Mouse (Mus musculus): Measurements from ENCODE around the gene Myb. TPM values are rescaled to one million over a fixed set of nuclear protein-coding genes. Genes with fewer than 3 reads are reported as not detected.

Gene Myb
- polyA plus RNA-seq, 1 experiment from 2014 or later, result 4.5 TPM

DNA sequence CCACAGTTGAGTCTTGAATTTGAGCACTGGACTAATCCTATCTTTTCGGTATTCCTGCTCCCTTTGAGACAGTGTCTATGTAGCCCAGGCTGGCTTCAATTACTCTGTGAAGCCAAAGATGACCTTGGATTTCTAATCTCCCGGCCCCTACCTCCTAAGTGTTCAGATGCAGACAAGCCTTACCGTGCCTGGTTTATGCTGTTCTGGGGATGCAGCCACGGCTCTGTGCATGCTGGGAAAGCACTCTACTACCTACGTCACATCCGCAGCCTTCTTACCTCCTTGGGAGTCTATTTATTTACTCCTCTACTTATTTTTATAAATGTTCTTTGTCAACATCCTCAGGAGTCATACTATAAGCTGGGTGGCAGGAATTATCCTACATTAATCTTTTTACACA is 7.1 kb upstream of the Myb start:
- Histone ChIP-seq H3K36me3 (no peaks in the 10 kb centered on the region), H3K9ac (no peak overlapping the region), H3K9me3 (no peaks in the 10 kb centered on the region), H3K27me3 (no peaks in the 10 kb centered on the region), H3K27ac (no peak overlapping the region), H3K4me3 (no peak overlapping the region), H3K4me2 (no peak overlapping the region), H3K4me1 (no peaks in the 10 kb centered on the region)
- ATAC-seq (ENCODE audit: insufficient number of reproducible peaks, insufficient read depth, low FRiP score, low TSS enrichment, low read depth), result no peak
- 90% methylated on average over 6 of the region's 6 CpGs for WGBS

DNA sequence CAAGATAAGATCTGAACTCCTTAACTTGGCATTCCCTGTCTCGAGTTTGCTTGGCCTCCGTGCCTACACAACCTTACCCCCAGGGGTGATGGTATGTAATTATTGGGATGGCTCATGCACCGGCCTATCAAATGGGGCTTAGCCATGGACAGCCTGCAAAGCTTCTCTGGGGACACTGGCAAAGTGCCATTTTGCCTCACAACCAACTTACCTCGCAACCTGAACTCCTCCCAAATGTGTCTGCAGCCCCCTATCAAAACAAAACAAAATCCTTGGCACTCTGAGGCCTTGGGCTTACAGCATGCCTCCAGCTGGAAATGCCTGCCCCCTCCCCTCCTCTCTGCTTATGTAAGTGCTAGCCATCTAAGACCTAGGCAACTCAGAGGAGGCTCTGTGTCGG is 6.4 kb upstream of the Myb start:
- no peak for ATAC-seq (ENCODE audit: insufficient number of reproducible peaks, insufficient read depth, low FRiP score, low TSS enrichment, low read depth)
- H3K36me3 ChIP-seq, result no peaks in the 10 kb centered on the region
- no peak overlapping the region for H3K9ac ChIP-seq
- no peak overlapping the region for H3K27ac ChIP-seq
- H3K4me1 ChIP-seq, result no peaks in the 10 kb centered on the region
- WGBS, result 76% methylated on average over 5 of the region's 5 CpGs
- H3K9me3 ChIP-seq, result no peaks in the 10 kb centered on the region
- H3K27me3 ChIP-seq, result peaks cover 4% of the 10 kb centered on the region
- no peak overlapping the region for H3K4me2 ChIP-seq
- no peak overlapping the region for H3K4me3 ChIP-seq

DNA sequence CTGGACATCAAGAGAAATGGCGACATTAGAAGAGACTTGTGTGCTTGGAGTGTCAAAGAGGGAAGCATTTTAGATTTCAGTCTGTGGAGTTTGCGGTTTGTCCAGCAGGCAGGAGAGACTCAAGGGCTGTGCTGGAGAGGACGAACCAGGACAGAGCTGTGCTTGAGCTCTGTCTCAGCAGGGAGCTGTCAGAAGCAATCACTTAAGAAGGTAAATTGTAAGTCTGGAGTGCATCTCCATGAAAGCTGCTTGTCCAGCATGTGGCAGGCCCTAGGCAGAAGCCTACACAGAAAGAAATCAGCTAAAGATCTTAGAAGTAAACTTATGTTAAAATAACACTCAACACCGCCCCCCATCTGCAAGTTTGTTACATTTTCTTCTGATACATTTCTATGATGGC is 4.6 kb upstream of the Myb start:
- Histone ChIP-seq H3K36me3 (no peaks in the 10 kb centered on the region), H3K4me1 (no peaks in the 10 kb centered on the region), H3K27ac (no peak overlapping the region), H3K27me3 (peaks cover 11% of the 10 kb centered on the region), H3K9me3 (no peaks in the 10 kb centered on the region), H3K4me3 (no peak overlapping the region), H3K9ac (no peak overlapping the region), H3K4me2 (no peak overlapping the region)
- WGBS, result 86% methylated on average over 4 of the region's 4 CpGs
- ATAC-seq (ENCODE audit: insufficient number of reproducible peaks, insufficient read depth, low FRiP score, low TSS enrichment, low read depth), result no peak

GRCm38 (mm10) chr10:21162124-21162523 is 1.3 kb upstream of the Myb start:
- H3K27me3 ChIP-seq, result peaks cover 30% of the 10 kb centered on the region
- no peak overlapping the region for H3K4me2 ChIP-seq

GRCm38 (mm10) chr10:21161359-21162094 is 743 bp upstream of the Myb start:
- peaks cover 34% of the 10 kb centered on the region for H3K27me3 ChIP-seq
- peak; percentile 20; the same call in 1 of the 2 replicates for ATAC-seq (ENCODE audit: insufficient number of reproducible peaks, insufficient read depth, low FRiP score, low TSS enrichment, low read depth)

More at GRCm38 (mm10) chr10:21162124-21162523, 1.3 kb upstream of the Myb start:
- Histone ChIP-seq H3K36me3 (no peaks in the 10 kb centered on the region), H3K4me1 (peaks cover 17% of the 10 kb centered on the region), H3K27ac (no peak overlapping the region), H3K9me3 (no peaks in the 10 kb centered on the region), H3K4me3 (no peak overlapping the region), H3K9ac (no peak overlapping the region)
- ATAC-seq (ENCODE audit: insufficient number of reproducible peaks, insufficient read depth, low FRiP score, low TSS enrichment, low read depth), result no peak
- 38% methylated on average over 3 of the region's 3 CpGs for WGBS

GRCm38 (mm10) chr10:21159697-21160394 is 938 bp downstream of the Myb start:
- under 1% methylated on average over 44 of the region's 44 CpGs for whole genome bisulfite sequencing
- no peak for ATAC-seq (ENCODE audit: insufficient number of reproducible peaks, insufficient read depth, low FRiP score, low TSS enrichment, low read depth)
- peaks cover 17% of the 10 kb centered on the region for H3K4me1 ChIP-seq

More at GRCm38 (mm10) chr10:21161359-21162094, 743 bp upstream of the Myb start:
- Histone ChIP-seq H3K27ac (peak overlapping the region; percentile 39; the same call in 1 of the 2 replicates), H3K36me3 (no peaks in the 10 kb centered on the region), H3K9me3 (no peaks in the 10 kb centered on the region), H3K4me2 (peak overlapping the region; percentile 100), H3K4me3 (peak overlapping the region; percentile 71), H3K4me1 (peaks cover 17% of the 10 kb centered on the region), H3K9ac (peak overlapping the region; percentile 85)
- WGBS, result 2% methylated on average over 20 of the region's 20 CpGs

GRCm38 (mm10) chr10:21158918-21159443 is 1.8 kb downstream of the Myb start:
- under 1% methylated on average over 35 of the region's 35 CpGs for WGBS

More at GRCm38 (mm10) chr10:21159697-21160394, 938 bp downstream of the Myb start:
- Histone ChIP-seq H3K4me3 (peak overlapping the region; percentile 71), H3K36me3 (no peaks in the 10 kb centered on the region), H3K27me3 (peaks cover 34% of the 10 kb centered on the region), H3K4me2 (peak overlapping the region; percentile 100), H3K9me3 (no peaks in the 10 kb centered on the region), H3K9ac (peak overlapping the region; percentile 85), H3K27ac (no peak overlapping the region)

DNA sequence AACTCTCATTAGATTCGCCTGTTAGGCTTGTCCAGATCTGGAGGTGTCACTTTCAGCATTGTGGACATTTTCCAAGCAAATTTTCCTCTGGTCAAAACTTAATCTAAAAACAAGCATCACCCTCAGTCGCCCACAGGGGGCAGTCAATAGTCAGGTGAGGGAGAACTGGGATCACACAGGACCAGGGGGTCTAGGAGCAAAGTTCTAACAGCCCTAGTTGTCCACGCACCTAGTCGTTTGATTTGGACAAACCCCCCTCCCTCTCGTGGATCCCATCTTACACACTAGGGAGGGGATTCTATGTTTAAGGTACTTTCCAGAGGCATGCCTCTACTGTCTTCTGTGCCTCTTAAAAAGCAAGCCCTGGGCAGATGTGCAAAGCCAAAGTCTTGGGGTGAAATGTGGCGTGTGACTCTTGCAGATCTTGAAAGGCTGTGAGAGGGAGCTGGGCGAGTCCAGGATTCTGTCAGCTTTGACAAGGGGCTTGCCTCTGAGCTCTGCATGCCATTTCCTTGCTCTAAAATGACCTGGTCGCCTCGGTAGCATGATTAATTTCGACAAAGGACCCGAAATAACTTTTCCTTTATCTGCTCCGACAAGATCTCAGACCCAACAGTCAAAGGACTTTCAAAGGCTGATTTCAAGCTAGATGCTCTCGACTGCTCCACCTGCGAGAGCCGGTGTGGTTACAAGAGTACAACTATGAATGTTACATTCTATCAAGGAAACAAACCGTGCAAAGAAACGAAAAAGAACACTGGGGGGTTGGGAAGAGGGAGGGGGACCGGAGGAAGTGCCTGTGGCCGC is 2.5 kb downstream of the Myb start:
- H3K27me3 ChIP-seq, result peaks cover 34% of the 10 kb centered on the region
- no peak for ATAC-seq (ENCODE audit: insufficient number of reproducible peaks, insufficient read depth, low FRiP score, low TSS enrichment, low read depth)
- no peaks in the 10 kb centered on the region for H3K9me3 ChIP-seq
- no peaks in the 10 kb centered on the region for H3K36me3 ChIP-seq
- H3K4me3 ChIP-seq, result peak overlapping the region; percentile 71
- peak overlapping the region; percentile 100 for H3K4me2 ChIP-seq
- H3K27ac ChIP-seq, result no peak overlapping the region
- H3K4me1 ChIP-seq, result peaks cover 17% of the 10 kb centered on the region
- H3K9ac ChIP-seq, result peak overlapping the region; percentile 85
- WGBS, result 3% methylated on average over 19 of the region's 19 CpGs

More at GRCm38 (mm10) chr10:21158918-21159443, 1.8 kb downstream of the Myb start:
- H3K9ac ChIP-seq, result peak overlapping the region; percentile 85
- no peaks in the 10 kb centered on the region for H3K9me3 ChIP-seq
- H3K27me3 ChIP-seq, result peaks cover 34% of the 10 kb centered on the region
- H3K4me3 ChIP-seq, result peak overlapping the region; percentile 71
- no peaks in the 10 kb centered on the region for H3K36me3 ChIP-seq
- H3K4me1 ChIP-seq, result peaks cover 17% of the 10 kb centered on the region
- peak overlapping the region; percentile 100 for H3K4me2 ChIP-seq
- H3K27ac ChIP-seq, result no peak overlapping the region
- ATAC-seq (ENCODE audit: insufficient number of reproducible peaks, insufficient read depth, low FRiP score, low TSS enrichment, low read depth), result 0 out of 2 replicates have a peak, but pooled peaks have one; percentile 40

DNA sequence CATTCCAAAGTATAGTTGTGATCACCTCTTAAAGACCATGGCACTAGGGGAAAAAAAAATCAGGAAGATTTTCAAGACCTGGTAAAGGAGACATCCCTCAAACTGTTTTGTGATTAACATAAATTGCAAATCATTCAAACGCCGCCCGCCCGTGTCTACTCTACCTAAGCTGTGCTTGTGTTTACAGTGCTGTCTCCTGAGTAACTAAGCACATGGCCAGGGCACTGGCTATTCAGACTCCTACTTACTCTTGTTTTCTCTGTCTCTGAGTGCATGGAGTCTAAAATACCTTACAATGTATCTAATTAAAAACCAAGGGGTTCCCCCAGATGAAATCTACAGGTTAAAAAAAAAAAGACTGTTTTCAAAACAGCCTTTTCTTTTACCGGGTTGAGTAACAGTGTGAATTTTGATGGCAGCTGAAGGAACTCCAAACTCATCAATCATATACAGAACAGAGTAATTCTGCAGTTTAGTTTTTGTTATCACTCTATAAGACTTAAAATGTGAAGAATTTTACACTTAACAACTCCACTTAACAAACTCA is 3.8 kb downstream of the Myb start:
- no peak overlapping the region for H3K27ac ChIP-seq
- ATAC-seq (ENCODE audit: insufficient number of reproducible peaks, insufficient read depth, low FRiP score, low TSS enrichment, low read depth), result no peak
- H3K4me2 ChIP-seq, result no peak overlapping the region
- H3K4me1 ChIP-seq, result peaks cover 17% of the 10 kb centered on the region
- WGBS, result 79% methylated on average over 5 of the region's 5 CpGs
- H3K4me3 ChIP-seq, result no peak overlapping the region
- H3K9ac ChIP-seq, result no peak overlapping the region
- no peaks in the 10 kb centered on the region for H3K9me3 ChIP-seq
- H3K36me3 ChIP-seq, result no peaks in the 10 kb centered on the region
- H3K27me3 ChIP-seq, result peaks cover 28% of the 10 kb centered on the region

DNA sequence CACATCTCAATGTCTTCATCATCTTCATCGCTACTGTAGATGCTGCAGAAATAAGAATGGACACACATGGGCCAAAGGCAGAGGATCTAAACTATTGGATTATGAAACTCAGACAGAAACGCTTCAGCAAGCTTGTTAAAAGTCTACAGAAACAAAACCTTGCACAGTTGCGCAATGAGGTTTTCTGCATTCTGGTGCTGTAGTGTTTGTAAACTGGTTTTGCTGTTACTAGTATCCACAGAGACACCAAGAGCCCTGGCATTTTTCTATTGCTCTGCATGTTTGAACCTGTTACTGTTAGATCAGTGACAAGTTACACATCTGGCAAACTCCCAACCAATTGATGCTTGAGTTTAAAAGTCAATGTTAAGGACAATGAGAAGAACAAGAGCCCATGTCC is 4.4 kb downstream of the Myb start:
- 87% methylated on average over 3 of the region's 3 CpGs for WGBS
- no peaks in the 10 kb centered on the region for H3K9me3 ChIP-seq
- H3K4me1 ChIP-seq, result peaks cover 17% of the 10 kb centered on the region
- H3K9ac ChIP-seq, result no peak overlapping the region
- no peak overlapping the region for H3K4me3 ChIP-seq
- no peaks in the 10 kb centered on the region for H3K36me3 ChIP-seq
- no peak for ATAC-seq (ENCODE audit: insufficient number of reproducible peaks, insufficient read depth, low FRiP score, low TSS enrichment, low read depth)
- no peak overlapping the region for H3K27ac ChIP-seq
- peaks cover 23% of the 10 kb centered on the region for H3K27me3 ChIP-seq
- H3K4me2 ChIP-seq, result no peak overlapping the region

DNA sequence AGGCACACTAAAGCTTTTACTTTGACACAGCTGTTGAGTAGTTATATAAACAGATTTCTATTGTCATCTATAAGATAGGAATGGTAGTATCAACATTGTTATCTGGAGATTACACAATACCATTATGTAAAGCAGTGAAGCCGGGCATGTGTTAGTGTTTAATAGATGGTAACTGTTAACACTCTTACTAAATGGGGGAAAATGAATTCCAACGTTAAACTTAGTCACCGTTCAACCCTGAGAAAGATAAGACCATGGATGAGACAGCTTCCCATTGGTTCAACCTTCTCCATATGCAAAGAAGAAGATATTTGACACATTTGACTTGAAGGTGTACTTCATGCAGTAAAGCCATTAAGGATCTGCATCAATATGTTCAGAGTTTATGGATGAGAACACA is 5.9 kb downstream of the Myb start:
- no peaks in the 10 kb centered on the region for H3K9me3 ChIP-seq

More for the DNA sequence above, 5.9 kb downstream of the Myb start:
- no peak overlapping the region for H3K4me3 ChIP-seq
- peaks cover 20% of the 10 kb centered on the region for H3K27me3 ChIP-seq
- H3K4me2 ChIP-seq, result no peak overlapping the region
- peaks cover 14% of the 10 kb centered on the region for H3K4me1 ChIP-seq
- peaks cover 2% of the 10 kb centered on the region; the same call in 1 of the 2 replicates for H3K36me3 ChIP-seq
- no peak overlapping the region for H3K9ac ChIP-seq
- no peak for ATAC-seq (ENCODE audit: insufficient number of reproducible peaks, insufficient read depth, low FRiP score, low TSS enrichment, low read depth)
- no peak overlapping the region for H3K27ac ChIP-seq
- 91% methylated on average over 3 of the region's 3 CpGs for WGBS
